Mouse (Mus musculus): ENCODE measurements around the gene Xlr4b. TPM values are rescaled to one million over a fixed set of nuclear protein-coding genes. Genes with fewer than 3 reads are reported as not detected.
"Not testable (repeated sequence)": the region's sequence is repeated elsewhere in the genome, so short reads cannot be mapped to it uniquely, and the experiment has no call there.

The Xlr4b gene
- polyA plus RNA-seq (2015; fragmentation: Nextera tagmentation; extraction: Ambion mirVana), result 2.8 TPM in 1 of 2 replicates, not detected in the other

GRCm38 (mm10) chrX:73213819-73214564 is at the start of gene Xlr4b:
Gene Xlr4b (plus strand): TSS chrX:73214333.
- not testable (repeated sequence) for H3K4me2 ChIP-seq (ENCODE audit: low read length); H3K27ac ChIP-seq; H3K4me3 ChIP-seq (replicated peaks; ENCODE audit: low read depth, low read length); H3K4me1 ChIP-seq (replicated peaks; ENCODE audit: insufficient read depth, low read length); H3K9ac ChIP-seq (ENCODE audit: low read depth, low read length); ATAC-seq (replicated peaks; ENCODE audit: low FRiP score, low read depth); H3K27me3 ChIP-seq (ENCODE audit: insufficient read depth, low read length); H3K9me3 ChIP-seq (replicated peaks; ENCODE audit: low read length); H3K36me3 ChIP-seq (ENCODE audit: insufficient read depth, low read length); DNase-seq (ENCODE audit: low spot score)
- 74% methylated on average over 11 of the region's 19 CpGs for WGBS

DNA sequence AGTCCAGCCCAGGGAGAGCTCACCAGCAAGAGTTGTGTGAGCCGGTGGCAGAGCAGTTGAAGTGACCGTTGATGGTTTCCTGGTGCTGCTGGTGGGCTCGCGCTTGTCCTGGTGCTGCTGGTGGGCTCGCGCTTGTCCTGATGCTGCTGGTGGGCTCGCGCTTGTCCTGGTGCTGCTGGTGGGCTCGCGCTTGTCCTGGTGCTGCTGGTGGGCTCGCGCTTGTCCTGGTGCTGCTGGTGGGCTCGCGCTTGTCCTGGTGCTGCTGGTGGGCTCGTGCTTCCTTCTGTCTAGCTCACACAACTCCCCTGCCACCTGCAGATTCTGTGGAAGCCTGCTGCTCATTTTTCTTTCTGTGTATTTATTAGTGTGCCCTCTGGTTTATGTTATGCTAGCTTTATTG is 37.2 kb upstream of the Xlr4b start, which contains the start of gene Spin2d:
Gene Spin2d, minus strand, starts transcription at position 101 of the 400 bp plus-strand sequence.
- H3K9ac ChIP-seq (ENCODE audit: low read depth, low read length); H3K4me1 ChIP-seq (replicated peaks; ENCODE audit: insufficient read depth, low read length); H3K27ac ChIP-seq; H3K4me2 ChIP-seq (ENCODE audit: low read length); DNase-seq (ENCODE audit: low spot score); H3K4me3 ChIP-seq (replicated peaks; ENCODE audit: low read depth, low read length); H3K9me3 ChIP-seq (replicated peaks; ENCODE audit: low read length); H3K36me3 ChIP-seq (ENCODE audit: insufficient read depth, low read length); H3K27me3 ChIP-seq (ENCODE audit: insufficient read depth, low read length); ATAC-seq (replicated peaks; ENCODE audit: low FRiP score, low read depth): not testable (repeated sequence)
- WGBS, result 78% methylated on average over 6 of the region's 15 CpGs

- H3K27me3 ChIP-seq (ENCODE audit: insufficient read depth, low read length); H3K4me3 ChIP-seq (replicated peaks; ENCODE audit: low read depth, low read length); H3K9ac ChIP-seq (ENCODE audit: low read depth, low read length); H3K27ac ChIP-seq; H3K4me2 ChIP-seq (ENCODE audit: low read length); H3K9me3 ChIP-seq (replicated peaks; ENCODE audit: low read length); H3K36me3 ChIP-seq (ENCODE audit: insufficient read depth, low read length); H3K4me1 ChIP-seq (replicated peaks; ENCODE audit: insufficient read depth, low read length); DNase-seq (ENCODE audit: low spot score): not testable (repeated sequence)
- ATAC-seq (replicated peaks; ENCODE audit: low FRiP score, low read depth), result 0 out of 2 replicates have a peak, but pooled peaks have one; percentile 33
- 79% methylated on average over 12 of the region's 12 CpGs for WGBS
Measured at GRCm38 (mm10) chrX:73191934-73192333, 22.2 kb upstream of the Xlr4b start, which contains the start of gene Xlr3b. Gene Xlr3b (plus strand): TSS chrX:73192207.

DNA sequence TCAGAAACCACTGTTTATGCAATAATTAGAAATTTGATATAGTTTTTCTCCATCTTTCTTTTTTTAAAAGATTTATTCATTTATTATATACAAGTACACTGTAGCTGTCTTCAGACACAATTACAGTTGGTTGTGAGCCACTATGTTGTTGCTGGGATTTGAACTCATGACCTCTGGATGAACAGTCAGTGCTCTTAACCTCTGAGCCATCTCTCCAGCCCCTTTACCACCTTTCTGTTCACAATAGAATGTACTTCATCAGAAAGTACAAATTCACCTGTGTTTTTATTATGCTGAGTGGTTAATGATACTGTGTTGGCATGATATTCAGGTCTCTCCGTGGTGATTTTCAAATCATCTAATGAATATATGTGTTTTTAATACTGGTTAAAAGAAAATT is 11.2 kb downstream of the Xlr4b start:
- Histone ChIP-seq H3K4me3 (replicated peaks; ENCODE audit: low read depth, low read length) (no peak overlapping the region), H3K9ac (ENCODE audit: low read depth, low read length) (no peak overlapping the region), H3K9me3 (replicated peaks; ENCODE audit: low read length) (no peaks in the 10 kb centered on the region), H3K4me2 (ENCODE audit: low read length) (no peak overlapping the region), H3K27ac (no peak overlapping the region), H3K27me3 (ENCODE audit: insufficient read depth, low read length) (no peaks in the 10 kb centered on the region), H3K4me1 (replicated peaks; ENCODE audit: insufficient read depth, low read length) (no peaks in the 10 kb centered on the region), H3K36me3 (ENCODE audit: insufficient read depth, low read length) (no peaks in the 10 kb centered on the region)
- no peak for ATAC-seq (replicated peaks; ENCODE audit: low FRiP score, low read depth)
- 56% methylated on average over 1 of the region's 1 CpGs for WGBS
- TF ChIP-seq CTCF (IDR thresholded peaks at IDR 0.05; ENCODE audit: low read depth), result no peak
- no peak for DNase-seq (ENCODE audit: low spot score)

DNA sequence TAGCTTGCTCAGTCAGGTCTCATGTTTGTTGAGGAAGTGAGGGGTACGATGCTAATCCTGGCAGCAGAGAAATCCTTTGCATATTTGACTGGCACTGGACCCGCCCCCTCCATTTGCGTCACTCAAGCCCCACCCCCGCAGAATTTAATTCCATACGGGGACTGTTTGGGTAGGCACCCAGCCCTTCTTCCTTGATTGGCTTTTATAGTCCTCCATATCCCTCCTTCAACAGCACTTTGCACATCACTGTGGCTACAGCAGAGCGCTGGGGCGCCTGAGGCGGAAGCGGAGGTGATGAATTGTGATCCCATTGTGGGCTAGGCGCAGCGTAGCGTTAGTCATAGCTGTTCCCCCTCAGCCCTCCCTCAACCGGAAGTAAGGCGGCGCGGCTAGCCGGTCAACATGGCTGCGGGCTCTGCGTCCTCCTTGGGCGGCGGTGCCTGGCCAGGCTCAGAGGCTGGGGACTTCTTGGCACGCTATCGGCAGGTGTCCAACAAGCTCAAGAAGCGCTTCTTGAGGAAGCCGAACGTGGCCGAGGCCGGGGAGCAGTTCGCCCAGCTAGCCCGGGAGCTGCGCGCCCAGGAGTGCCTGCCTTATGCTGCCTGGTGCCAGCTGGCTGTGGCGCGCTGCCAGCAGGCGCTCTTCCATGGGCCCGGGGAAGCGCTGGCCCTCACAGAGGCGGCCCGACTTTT is 13.9 kb downstream of the Xlr4b start, which contains the start of gene F8a:
Gene F8a, plus strand, starts transcription at position 378 of the 692 bp plus-strand sequence.
- peak within 1 kb of the TSS; percentile 92 for H3K27ac ChIP-seq
- peak within 1 kb of the TSS; percentile 71 for H3K9ac ChIP-seq (ENCODE audit: low read depth, low read length)
- no peaks in the 10 kb centered on the region for H3K4me1 ChIP-seq (replicated peaks; ENCODE audit: insufficient read depth, low read length)
- H3K4me3 ChIP-seq (replicated peaks; ENCODE audit: low read depth, low read length), result peak within 1 kb of the TSS; percentile 59
- peak; percentile 88 for DNase-seq (ENCODE audit: low spot score)
- no peak for TF ChIP-seq CTCF (IDR thresholded peaks at IDR 0.05; ENCODE audit: low read depth)
- H3K9me3 ChIP-seq (replicated peaks; ENCODE audit: low read length), result no peaks in the 10 kb centered on the region
- no peaks in the 10 kb centered on the region for H3K36me3 ChIP-seq (ENCODE audit: insufficient read depth, low read length)
- WGBS, result 29% methylated on average over 39 of the region's 39 CpGs
- peak within 1 kb of the TSS; percentile 70 for H3K4me2 ChIP-seq (ENCODE audit: low read length)
- no peaks in the 10 kb centered on the region for H3K27me3 ChIP-seq (ENCODE audit: insufficient read depth, low read length)
- peak; percentile 95 for ATAC-seq (replicated peaks; ENCODE audit: low FRiP score, low read depth)

DNA sequence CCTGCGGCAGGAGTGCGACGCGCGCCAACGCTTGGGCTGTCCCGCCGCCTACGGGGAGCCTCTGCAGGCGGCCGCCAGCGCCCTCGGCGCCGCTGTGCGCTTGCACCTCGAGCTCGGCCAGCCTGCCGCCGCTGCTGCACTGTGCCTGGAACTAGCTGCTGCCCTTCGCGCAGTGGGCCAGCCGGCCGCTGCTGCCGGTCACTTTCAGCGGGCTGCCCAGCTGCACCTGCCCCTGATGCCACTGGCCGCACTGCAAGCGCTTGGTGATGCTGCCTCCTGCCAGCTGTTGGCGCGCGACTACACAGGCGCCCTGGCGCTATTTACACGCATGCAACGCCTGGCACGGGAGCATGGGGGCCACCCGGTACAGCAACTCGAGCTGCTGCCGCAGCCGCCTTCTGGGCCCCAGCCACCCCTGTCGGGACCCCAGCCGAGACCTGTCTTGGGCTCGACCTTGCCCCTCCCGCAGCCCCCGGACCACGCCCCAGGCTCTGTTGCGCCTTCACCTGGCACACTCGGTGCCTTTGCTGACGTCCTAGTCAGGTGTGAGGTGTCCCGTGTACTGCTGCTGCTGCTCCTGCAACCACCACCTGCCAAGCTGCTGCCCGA is 14.6 kb downstream of the Xlr4b start:
- ATAC-seq (replicated peaks; ENCODE audit: low FRiP score, low read depth), result peak; percentile 80
- TF ChIP-seq CTCF (IDR thresholded peaks at IDR 0.05; ENCODE audit: low read depth), result peak; percentile 17; the same call in 1 of the 2 replicates

More for the DNA sequence above, 14.6 kb downstream of the Xlr4b start:
- H3K27me3 ChIP-seq (ENCODE audit: insufficient read depth, low read length), result no peaks in the 10 kb centered on the region
- 33% methylated on average over 46 of the region's 51 CpGs for WGBS
- peak overlapping the region; percentile 92 for H3K27ac ChIP-seq
- H3K4me3 ChIP-seq (replicated peaks; ENCODE audit: low read depth, low read length), result peak overlapping the region; percentile 59
- H3K4me2 ChIP-seq (ENCODE audit: low read length), result peak overlapping the region; percentile 70
- no peaks in the 10 kb centered on the region for H3K9me3 ChIP-seq (replicated peaks; ENCODE audit: low read length)
- H3K9ac ChIP-seq (ENCODE audit: low read depth, low read length), result peak overlapping the region; percentile 71
- H3K36me3 ChIP-seq (ENCODE audit: insufficient read depth, low read length), result no peaks in the 10 kb centered on the region
- DNase-seq (ENCODE audit: low spot score), result peak; percentile 27
- no peaks in the 10 kb centered on the region for H3K4me1 ChIP-seq (replicated peaks; ENCODE audit: insufficient read depth, low read length)

Data from kidney, postnatal 0 days (tissue).